Mouse (Mus musculus): ENCODE measurements around the gene Hamp. TPM values are rescaled to one million over a fixed set of nuclear protein-coding genes. Genes with fewer than 3 reads are reported as not detected.
"Not testable (repeated sequence)": the region's sequence is repeated elsewhere in the genome, so short reads cannot be mapped to it uniquely, and the experiment has no call there.

Hamp gene
- polyA plus RNA-seq, 1 experiment from 2014 or later, result not detected

GRCm38 (mm10) chr7:30952441-30953265 lies 8.8 kb upstream of the Hamp start:
- peaks cover 9% of the 10 kb centered on the region; the same call in 1 of the 2 replicates for H3K4me1 ChIP-seq (ENCODE audit: control insufficient read depth, insufficient read depth, low read length)
- no peaks in the 10 kb centered on the region for H3K27me3 ChIP-seq (replicated peaks; ENCODE audit: control insufficient read depth, insufficient read depth, low read length)
- H3K9ac ChIP-seq (ENCODE audit: low read depth, low read length), result no peak overlapping the region
- no peak overlapping the region for H3K27ac ChIP-seq (ENCODE audit: low read length)
- H3K4me3 ChIP-seq (ENCODE audit: low read length), result no peak overlapping the region
- 93% methylated on average over 16 of the region's 16 CpGs for whole genome bisulfite sequencing
- H3K9me3 ChIP-seq (ENCODE audit: control insufficient read depth, low read length), result no peaks in the 10 kb centered on the region
- ATAC-seq, result no peak
- H3K36me3 ChIP-seq (ENCODE audit: control insufficient read depth, insufficient read depth, low read length), result peaks cover 16% of the 10 kb centered on the region; the same call in 1 of the 2 replicates
- no peak overlapping the region for H3K4me2 ChIP-seq (ENCODE audit: low read depth, low read length)

DNA sequence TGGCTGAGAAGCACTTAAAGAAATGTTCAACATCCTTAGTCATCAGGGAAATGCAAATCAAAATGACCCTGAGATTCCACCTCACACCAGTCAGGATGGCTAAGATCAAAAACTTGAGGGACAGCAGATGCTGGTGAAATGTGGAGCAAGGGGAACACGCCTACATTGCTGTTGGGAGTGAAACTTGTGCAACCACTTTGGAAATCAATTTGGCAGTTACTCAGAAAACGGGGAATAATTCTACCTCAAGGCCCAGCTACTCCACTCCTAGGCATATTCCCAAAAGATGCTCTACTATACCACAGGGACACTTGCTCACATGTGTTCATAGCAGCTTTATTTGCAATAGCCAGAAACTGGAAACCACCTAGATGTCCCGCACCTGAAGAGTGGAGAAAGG lies 6.1 kb upstream of the Hamp start:
- H3K36me3 ChIP-seq (ENCODE audit: control insufficient read depth, insufficient read depth, low read length), result peaks cover 16% of the 10 kb centered on the region; the same call in 1 of the 2 replicates
- H3K4me3 ChIP-seq (ENCODE audit: low read length); H3K9me3 ChIP-seq (ENCODE audit: control insufficient read depth, low read length); ATAC-seq; H3K4me2 ChIP-seq (ENCODE audit: low read depth, low read length); H3K4me1 ChIP-seq (ENCODE audit: control insufficient read depth, insufficient read depth, low read length); H3K27ac ChIP-seq (ENCODE audit: low read length); H3K9ac ChIP-seq (ENCODE audit: low read depth, low read length); H3K27me3 ChIP-seq (replicated peaks; ENCODE audit: control insufficient read depth, insufficient read depth, low read length): not testable (repeated sequence)
- WGBS, result 88% methylated on average over 3 of the region's 3 CpGs

DNA sequence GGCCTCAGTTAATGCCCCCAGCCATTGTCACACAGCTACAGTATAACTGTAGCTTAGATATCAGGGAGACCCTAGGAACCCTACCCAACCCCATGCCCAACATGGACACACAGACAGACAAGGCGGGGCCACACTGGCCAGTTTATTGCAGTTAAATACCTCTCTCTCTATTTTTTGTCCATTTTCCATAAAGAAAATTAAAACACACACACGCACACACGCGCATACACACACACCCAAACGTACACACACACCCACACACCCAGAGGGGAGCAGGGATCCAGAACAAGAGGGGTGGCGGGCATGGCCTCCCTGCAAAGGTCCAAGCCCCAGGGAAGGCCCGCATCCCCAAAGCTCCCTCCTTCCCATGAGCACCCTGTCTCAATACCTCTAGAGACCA lies 2.0 kb upstream of the Hamp start:
- Histone ChIP-seq H3K9ac (ENCODE audit: low read depth, low read length) (no peak overlapping the region), H3K36me3 (ENCODE audit: control insufficient read depth, insufficient read depth, low read length) (peaks cover 4% of the 10 kb centered on the region; the same call in 1 of the 2 replicates), H3K27me3 (replicated peaks; ENCODE audit: control insufficient read depth, insufficient read depth, low read length) (no peaks in the 10 kb centered on the region), H3K27ac (ENCODE audit: low read length) (no peak overlapping the region), H3K4me1 (ENCODE audit: control insufficient read depth, insufficient read depth, low read length) (no peaks in the 10 kb centered on the region), H3K4me2 (ENCODE audit: low read depth, low read length) (no peak overlapping the region), H3K9me3 (ENCODE audit: control insufficient read depth, low read length) (no peaks in the 10 kb centered on the region), H3K4me3 (ENCODE audit: low read length) (no peak overlapping the region)
- ATAC-seq, result no peak
- WGBS, result 90% methylated on average over 7 of the region's 7 CpGs

DNA sequence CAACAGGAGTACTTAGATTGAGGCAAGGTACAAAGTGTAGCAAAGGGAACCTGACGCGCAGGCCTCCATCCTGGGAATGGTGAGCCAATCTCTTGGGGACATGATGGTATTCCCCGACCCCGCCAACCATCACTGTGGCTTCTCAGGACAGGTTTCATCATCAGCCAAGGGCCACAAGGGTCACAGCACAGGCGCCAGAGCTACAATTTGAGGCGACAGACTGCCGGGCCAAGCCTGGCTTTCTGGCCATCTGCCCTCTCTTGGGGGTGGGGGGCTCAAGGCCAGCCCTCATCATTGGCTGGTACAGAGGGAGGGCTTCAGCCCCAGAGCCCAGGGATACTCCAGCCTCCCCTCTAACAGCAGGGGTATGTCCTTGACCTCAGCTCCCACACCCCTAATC lies 1.6 kb upstream of the Hamp start:
- not testable (repeated sequence) for H3K9me3 ChIP-seq (ENCODE audit: control insufficient read depth, low read length); H3K9ac ChIP-seq (ENCODE audit: low read depth, low read length); H3K36me3 ChIP-seq (ENCODE audit: control insufficient read depth, insufficient read depth, low read length); H3K4me2 ChIP-seq (ENCODE audit: low read depth, low read length); H3K27me3 ChIP-seq (replicated peaks; ENCODE audit: control insufficient read depth, insufficient read depth, low read length); H3K4me3 ChIP-seq (ENCODE audit: low read length); H3K4me1 ChIP-seq (ENCODE audit: control insufficient read depth, insufficient read depth, low read length); H3K27ac ChIP-seq (ENCODE audit: low read length); ATAC-seq
- WGBS, result 93% methylated on average over 7 of the region's 7 CpGs

- H3K27me3 ChIP-seq (replicated peaks; ENCODE audit: control insufficient read depth, insufficient read depth, low read length), result not testable (repeated sequence)
- 68% methylated on average over 2 of the region's 2 CpGs for WGBS
Measured at GRCm38 (mm10) chr7:30944706-30945105, 874 bp upstream of the Hamp start.

DNA sequence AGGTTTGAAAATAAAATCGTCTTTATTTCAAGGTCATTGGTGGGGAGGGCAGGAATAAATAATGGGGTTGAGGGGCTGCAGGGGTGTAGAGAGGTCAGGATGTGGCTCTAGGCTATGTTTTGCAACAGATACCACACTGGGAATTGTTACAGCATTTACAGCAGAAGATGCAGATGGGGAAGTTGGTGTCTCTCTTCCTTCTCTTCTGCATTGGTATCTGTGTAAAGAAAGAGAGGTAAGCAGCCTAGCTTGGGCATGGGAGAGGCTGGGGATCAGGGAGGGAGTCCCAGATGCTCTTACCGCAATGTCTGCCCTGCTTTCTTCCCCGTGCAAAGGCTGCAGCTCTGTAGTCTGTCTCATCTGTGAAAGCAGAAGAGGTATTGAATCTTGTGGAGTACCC lies 1.5 kb downstream of the Hamp start:
- H3K4me1 ChIP-seq (ENCODE audit: control insufficient read depth, insufficient read depth, low read length); H3K9ac ChIP-seq (ENCODE audit: low read depth, low read length); H3K4me2 ChIP-seq (ENCODE audit: low read depth, low read length); H3K36me3 ChIP-seq (ENCODE audit: control insufficient read depth, insufficient read depth, low read length); H3K9me3 ChIP-seq (ENCODE audit: control insufficient read depth, low read length); H3K27ac ChIP-seq (ENCODE audit: low read length); H3K27me3 ChIP-seq (replicated peaks; ENCODE audit: control insufficient read depth, insufficient read depth, low read length); H3K4me3 ChIP-seq (ENCODE audit: low read length); ATAC-seq: not testable (repeated sequence)
- WGBS, result 47% methylated on average over 3 of the region's 3 CpGs

More at GRCm38 (mm10) chr7:30944706-30945105, 874 bp upstream of the Hamp start:
- not testable (repeated sequence) for H3K9me3 ChIP-seq (ENCODE audit: control insufficient read depth, low read length); H3K36me3 ChIP-seq (ENCODE audit: control insufficient read depth, insufficient read depth, low read length); H3K9ac ChIP-seq (ENCODE audit: low read depth, low read length); H3K4me1 ChIP-seq (ENCODE audit: control insufficient read depth, insufficient read depth, low read length); H3K4me2 ChIP-seq (ENCODE audit: low read depth, low read length); ATAC-seq; H3K4me3 ChIP-seq (ENCODE audit: low read length); H3K27ac ChIP-seq (ENCODE audit: low read length)

DNA sequence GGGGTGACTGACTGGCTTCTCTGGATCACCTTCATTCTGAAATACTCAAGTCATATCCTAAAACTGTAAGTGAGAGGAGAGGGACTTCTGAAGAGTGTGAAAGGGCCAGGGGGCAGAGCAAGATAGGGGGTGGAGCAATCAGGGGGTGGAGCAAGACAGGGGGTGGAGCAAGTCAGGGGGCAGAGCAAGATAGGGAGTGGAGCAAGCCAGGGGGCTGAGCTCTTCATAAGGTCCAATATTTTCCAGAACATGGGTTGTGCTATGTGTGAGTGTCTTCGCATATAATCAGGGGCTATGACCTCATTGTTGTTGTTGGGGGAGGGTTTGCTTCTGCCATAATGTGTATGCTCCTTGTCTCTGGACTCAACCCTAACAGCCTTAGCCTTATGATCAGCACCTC lies 3.8 kb downstream of the Hamp start:
- not testable (repeated sequence) for H3K36me3 ChIP-seq (ENCODE audit: control insufficient read depth, insufficient read depth, low read length); H3K9ac ChIP-seq (ENCODE audit: low read depth, low read length); H3K27me3 ChIP-seq (replicated peaks; ENCODE audit: control insufficient read depth, insufficient read depth, low read length); H3K9me3 ChIP-seq (ENCODE audit: control insufficient read depth, low read length); H3K4me1 ChIP-seq (ENCODE audit: control insufficient read depth, insufficient read depth, low read length); ATAC-seq; H3K4me2 ChIP-seq (ENCODE audit: low read depth, low read length); H3K4me3 ChIP-seq (ENCODE audit: low read length); H3K27ac ChIP-seq (ENCODE audit: low read length)
- WGBS, result 75% methylated on average over 1 of the region's 1 CpGs

GRCm38 (mm10) chr7:30935422-30936099 lies 8.3 kb downstream of the Hamp start:
- not testable (repeated sequence) for H3K9me3 ChIP-seq (ENCODE audit: control insufficient read depth, low read length); H3K4me2 ChIP-seq (ENCODE audit: low read depth, low read length); H3K36me3 ChIP-seq (ENCODE audit: control insufficient read depth, insufficient read depth, low read length); H3K27ac ChIP-seq (ENCODE audit: low read length); H3K4me3 ChIP-seq (ENCODE audit: low read length); H3K4me1 ChIP-seq (ENCODE audit: control insufficient read depth, insufficient read depth, low read length); H3K9ac ChIP-seq (ENCODE audit: low read depth, low read length); ATAC-seq; H3K27me3 ChIP-seq (replicated peaks; ENCODE audit: control insufficient read depth, insufficient read depth, low read length)
- 74% methylated on average over 6 of the region's 6 CpGs for WGBS

DNA sequence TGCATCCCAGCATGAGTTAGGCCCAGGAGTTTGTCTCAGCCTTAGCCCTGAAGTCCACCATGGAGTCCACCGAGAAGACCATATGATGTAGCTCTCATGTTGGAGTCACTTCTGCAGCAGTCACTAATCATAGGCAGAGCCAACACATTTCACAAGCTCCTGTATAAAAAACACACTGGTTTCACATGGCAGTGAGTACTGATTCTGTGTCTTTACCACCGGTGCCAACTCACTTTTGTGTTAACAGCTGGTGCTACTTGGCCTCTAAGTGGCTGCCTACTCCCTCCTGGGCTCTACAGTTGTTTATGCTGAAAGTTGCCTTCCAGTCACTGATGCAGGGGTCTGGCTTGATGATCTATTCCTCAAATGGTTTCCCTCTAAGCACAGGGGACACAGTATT lies 19.3 kb downstream of the Hamp start, which contains the start of gene Hamp2:
Gene Hamp2, minus strand, starts transcription at position 101 of the 400 bp plus-strand sequence.
- WGBS, result 73% methylated on average over 2 of the region's 2 CpGs
- H3K4me1 ChIP-seq (ENCODE audit: control insufficient read depth, insufficient read depth, low read length); H3K4me3 ChIP-seq (ENCODE audit: low read length); ATAC-seq; H3K4me2 ChIP-seq (ENCODE audit: low read depth, low read length); H3K27ac ChIP-seq (ENCODE audit: low read length); H3K27me3 ChIP-seq (replicated peaks; ENCODE audit: control insufficient read depth, insufficient read depth, low read length); H3K9me3 ChIP-seq (ENCODE audit: control insufficient read depth, low read length); H3K9ac ChIP-seq (ENCODE audit: low read depth, low read length); H3K36me3 ChIP-seq (ENCODE audit: control insufficient read depth, insufficient read depth, low read length): not testable (repeated sequence)

Measured in intestine, embryonic 16.5 days (tissue).